Mouse (Mus musculus) hindbrain, embryonic 12.5 days (tissue): ENCODE measurements around the gene Ppard. TPM values are rescaled to one million over a fixed set of nuclear protein-coding genes. Genes with fewer than 3 reads are reported as not detected.
"Not testable (repeated sequence)": the region's sequence is repeated elsewhere in the genome, so short reads cannot be mapped to it uniquely, and the experiment has no call there.

Experiments used
- ATAC-seq: fragments of 200-750 bp; cut with Nextera tagmentation; 2 replicates; pipeline ENCODE4 v1.8.0; 2017; ENCODE audit warnings: moderate TSS enrichment; ENCODE audit not compliant: low FRiP score
- H3K27ac ChIP-seq: fragments of 300-500 bp; sonication (generic); 2 replicates; pipeline ENCODE4 v1.5.1; 2016; ENCODE audit warnings: mild to moderate bottlenecking
- H3K27me3 ChIP-seq: fragments of 300-500 bp; sonication (generic); 2 replicates; pipeline ENCODE4 v1.6.1; 2016; ENCODE audit warnings: mild to moderate bottlenecking
- H3K36me3 ChIP-seq: fragments of 300-500 bp; sonication (generic); 2 replicates; pipeline ENCODE4 v1.6.1; 2016; ENCODE audit warnings: mild to moderate bottlenecking
- H3K4me1 ChIP-seq: fragments of 300-500 bp; sonication (generic); 2 replicates; pipeline ENCODE4 v1.6.1; 2016
- H3K4me2 ChIP-seq: fragments of 300-500 bp; sonication (generic); replicated peaks from 2 replicates; pipeline ENCODE4 v1.6.1; 2016; ENCODE audit warnings: mild to moderate bottlenecking
- H3K4me3 ChIP-seq: fragments of 300-500 bp; sonication (generic); 2 replicates; pipeline ENCODE4 v1.5.1; 2016; ENCODE audit warnings: mild to moderate bottlenecking
- H3K9ac ChIP-seq: fragments of 300-500 bp; sonication (generic); 2 replicates; pipeline ENCODE4 v1.6.1; 2016; ENCODE audit warnings: mild to moderate bottlenecking, moderate library complexity
- H3K9me3 ChIP-seq: fragments of 300-500 bp; sonication (generic); replicated peaks from 2 replicates; pipeline ENCODE4 v1.6.1; 2016; ENCODE audit warnings: mild to moderate bottlenecking
- WGBS: fragments of 180-500 bp; shearing (Covaris S2); methylation state at CpG from one replicate; pipeline ENCODE4 v1.1.7; 2016; 5-methylcytosine and 5-hydroxymethylcytosine counted together
- polyA plus RNA-seq: library from polyadenylated mRNA; unstranded; fragments of >200 nt; fragmentation: Nextera tagmentation; extraction: Ambion mirVana; gene quantifications from 2 replicates; pipeline ENCODE4 v1.2.1, GENCODE M21; 2016

The Ppard gene
- polyA plus RNA-seq, 1 experiment from 2014 or later: 2.4 TPM

DNA sequence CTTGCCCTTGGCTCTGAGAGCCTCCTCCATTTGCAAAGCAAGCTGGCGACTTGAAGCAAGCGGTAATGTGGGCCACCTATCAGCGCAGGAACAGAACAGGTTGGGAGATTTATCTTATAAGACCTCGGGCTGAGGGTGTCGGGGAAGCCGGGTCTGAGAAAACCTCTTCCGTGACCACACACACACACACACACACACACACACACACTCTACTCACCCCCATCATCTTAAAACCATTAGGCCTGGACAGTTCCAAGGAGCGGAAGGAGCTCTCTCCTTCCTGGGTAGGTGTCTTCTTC lies 24.2 kb upstream of the Ppard start:
- Histone ChIP-seq H3K27me3 (no peaks in the 10 kb centered on the region), H3K27ac (no peak overlapping the region), H3K4me3 (no peak overlapping the region), H3K4me1 (peaks cover 13% of the 10 kb centered on the region), H3K9me3 (no peaks in the 10 kb centered on the region), H3K4me2 (peak overlapping the region; percentile 32), H3K9ac (no peak overlapping the region; the same call in 1 of the 2 replicates), H3K36me3 (peaks cover 12% of the 10 kb centered on the region)
- no peak for ATAC-seq
- WGBS: 88% methylated on average over 8 of the region's 8 CpGs

DNA sequence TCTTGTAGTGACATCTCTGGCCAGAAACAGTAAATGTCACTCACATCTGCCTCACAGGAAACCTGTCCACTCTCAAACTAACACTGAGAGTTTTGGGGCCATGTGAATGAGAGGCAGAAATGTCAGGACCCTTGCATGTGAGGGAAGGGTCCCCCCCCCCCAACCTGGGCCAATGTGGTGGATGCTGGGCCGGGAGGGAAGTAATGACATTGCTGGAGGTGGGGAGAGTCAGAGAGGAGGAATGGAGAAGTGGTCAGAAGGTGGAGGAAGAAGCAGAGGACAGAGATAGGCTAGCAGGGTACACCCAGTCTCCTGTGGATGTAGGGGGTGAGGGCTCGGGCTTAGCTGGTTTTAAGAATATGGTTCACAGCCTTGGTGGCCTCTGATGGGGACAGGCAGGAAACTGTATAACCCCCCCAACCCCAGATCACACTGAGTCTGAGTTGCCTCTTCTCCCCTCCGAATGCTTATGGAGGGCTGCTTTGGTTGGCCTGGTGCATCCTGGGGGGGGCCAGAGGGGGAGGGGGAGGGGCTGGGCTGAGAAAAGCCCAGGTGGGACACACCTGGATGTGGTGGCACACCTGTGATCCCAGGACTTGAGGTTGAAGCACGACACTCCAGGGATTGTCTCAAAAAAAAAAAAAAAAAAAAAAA lies 22.9 kb upstream of the Ppard start:
- Histone ChIP-seq H3K9ac (no peak overlapping the region), H3K9me3 (no peaks in the 10 kb centered on the region), H3K36me3 (peaks cover 8% of the 10 kb centered on the region; the same call in 1 of the 2 replicates), H3K27me3 (no peaks in the 10 kb centered on the region), H3K4me3 (no peak overlapping the region), H3K4me2 (no peak overlapping the region), H3K27ac (no peak overlapping the region), H3K4me1 (peaks cover 13% of the 10 kb centered on the region)
- WGBS: 64% methylated on average over 4 of the region's 4 CpGs
- no peak for ATAC-seq

DNA sequence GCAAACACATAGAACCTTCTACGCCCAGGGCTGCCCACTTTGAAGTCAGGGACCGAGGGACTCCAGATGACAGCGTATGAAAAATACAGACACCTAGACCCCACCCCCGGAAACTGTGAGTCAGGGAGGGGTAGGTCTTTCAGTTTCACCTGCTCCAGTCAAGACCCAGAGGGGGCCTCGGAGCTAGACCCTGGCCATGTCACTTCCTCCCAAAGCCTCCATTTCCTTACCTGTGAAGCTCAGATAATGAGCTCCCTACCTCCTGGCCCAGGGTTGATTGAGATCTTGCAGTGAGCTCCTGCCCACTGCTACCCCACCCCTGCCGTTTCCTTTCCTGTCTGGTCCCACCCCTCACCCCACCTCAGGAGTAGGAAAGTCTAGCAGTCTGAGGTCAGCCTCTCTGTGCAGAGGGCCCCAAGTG lies 20.6 kb upstream of the Ppard start:
- no peak overlapping the region for H3K4me3 ChIP-seq
- no peak overlapping the region for H3K27ac ChIP-seq

DNA sequence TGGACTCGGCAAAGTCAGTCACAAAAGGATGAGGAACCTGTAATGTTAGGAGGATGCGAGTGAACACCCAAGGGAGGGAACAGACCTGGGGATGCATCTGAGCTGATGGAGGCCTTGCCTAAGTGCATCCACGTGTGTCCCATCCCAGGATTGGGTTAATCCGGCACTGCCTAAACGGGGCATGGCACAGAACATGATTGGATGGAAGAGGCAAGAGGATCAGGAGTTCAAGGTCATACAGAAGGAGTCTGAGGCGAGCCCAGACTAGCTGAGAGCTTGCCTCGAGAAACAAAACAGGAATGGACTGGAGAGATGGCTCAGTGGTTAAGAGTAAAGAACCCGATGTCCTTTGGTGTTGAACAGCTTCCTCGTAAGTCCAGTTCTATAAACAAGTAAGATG lies 20.1 kb upstream of the Ppard start:
- Histone ChIP-seq H3K4me2 (no peak overlapping the region), H3K36me3 (no peaks in the 10 kb centered on the region), H3K9me3 (no peaks in the 10 kb centered on the region), H3K4me1 (peaks cover 8% of the 10 kb centered on the region), H3K4me3 (no peak overlapping the region), H3K27ac (no peak overlapping the region), H3K9ac (no peak overlapping the region), H3K27me3 (no peaks in the 10 kb centered on the region; the same call in none of the 2 replicates)
- whole genome bisulfite sequencing: 72% methylated on average over 9 of the region's 9 CpGs
- ATAC-seq: no peak

More for the DNA sequence above, 20.6 kb upstream of the Ppard start:
- 84% methylated on average over 6 of the region's 6 CpGs for WGBS
- Histone ChIP-seq H3K4me2 (no peak overlapping the region), H3K4me1 (peaks cover 12% of the 10 kb centered on the region), H3K27me3 (no peaks in the 10 kb centered on the region; the same call in none of the 2 replicates), H3K9ac (no peak overlapping the region), H3K9me3 (no peaks in the 10 kb centered on the region), H3K36me3 (no peaks in the 10 kb centered on the region)
- ATAC-seq: no peak

DNA sequence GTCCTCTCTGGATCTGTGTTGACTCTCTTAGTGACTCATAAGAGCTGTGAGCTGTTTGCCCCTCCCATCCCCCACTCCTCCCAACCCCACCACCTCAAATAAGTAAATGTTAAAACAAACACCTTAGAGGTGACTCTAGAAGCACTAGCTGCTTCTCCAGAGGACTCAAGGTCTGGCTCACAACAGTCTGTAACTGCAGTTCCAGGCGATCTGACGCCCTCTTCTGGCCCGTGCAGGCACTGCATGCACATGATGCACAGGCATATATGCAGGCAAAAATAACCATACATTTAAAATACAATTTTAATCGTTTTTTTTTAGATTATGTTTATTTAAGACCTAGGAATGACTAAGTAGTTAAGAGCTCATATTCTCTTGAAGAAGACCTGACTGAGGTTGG lies 19.3 kb upstream of the Ppard start:
- H3K27ac ChIP-seq: no peak overlapping the region
- H3K4me3 ChIP-seq: no peak overlapping the region
- no peak overlapping the region for H3K9ac ChIP-seq
- WGBS: 22% methylated on average over 4 of the region's 4 CpGs
- 0 out of 2 replicates have a peak, but pooled peaks cover 3% of the 10 kb centered on the region for H3K4me1 ChIP-seq
- H3K36me3 ChIP-seq: no peaks in the 10 kb centered on the region
- H3K27me3 ChIP-seq: no peaks in the 10 kb centered on the region; the same call in none of the 2 replicates
- no peak for ATAC-seq
- no peak overlapping the region for H3K4me2 ChIP-seq
- no peaks in the 10 kb centered on the region for H3K9me3 ChIP-seq

DNA sequence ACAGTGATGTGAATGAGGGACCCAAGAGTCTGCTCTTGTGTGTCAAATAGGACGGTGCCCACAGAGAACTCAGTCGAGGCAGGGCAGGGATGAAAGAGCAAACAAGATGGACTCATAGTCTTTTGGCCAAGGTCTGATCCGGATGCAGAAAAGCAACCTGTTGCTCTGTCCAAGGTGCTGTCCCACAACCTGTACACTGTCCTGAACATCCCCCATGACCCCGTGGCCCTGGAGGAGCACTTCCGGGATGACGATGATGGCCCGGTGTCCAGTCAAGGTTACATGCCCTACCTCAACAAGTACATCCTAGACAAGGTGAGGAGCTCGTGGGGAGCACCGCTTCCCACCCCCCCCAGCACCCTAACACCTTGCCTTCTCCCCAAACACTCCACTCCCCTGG lies 15.7 kb upstream of the Ppard start:
- Histone ChIP-seq H3K9ac (no peak overlapping the region), H3K4me2 (no peak overlapping the region), H3K36me3 (no peaks in the 10 kb centered on the region), H3K4me3 (no peak overlapping the region), H3K9me3 (no peaks in the 10 kb centered on the region), H3K27me3 (no peaks in the 10 kb centered on the region; the same call in none of the 2 replicates), H3K27ac (no peak overlapping the region), H3K4me1 (0 out of 2 replicates have a peak, but pooled peaks cover 4% of the 10 kb centered on the region)
- 92% methylated on average over 9 of the region's 9 CpGs for WGBS
- no peak for ATAC-seq

DNA sequence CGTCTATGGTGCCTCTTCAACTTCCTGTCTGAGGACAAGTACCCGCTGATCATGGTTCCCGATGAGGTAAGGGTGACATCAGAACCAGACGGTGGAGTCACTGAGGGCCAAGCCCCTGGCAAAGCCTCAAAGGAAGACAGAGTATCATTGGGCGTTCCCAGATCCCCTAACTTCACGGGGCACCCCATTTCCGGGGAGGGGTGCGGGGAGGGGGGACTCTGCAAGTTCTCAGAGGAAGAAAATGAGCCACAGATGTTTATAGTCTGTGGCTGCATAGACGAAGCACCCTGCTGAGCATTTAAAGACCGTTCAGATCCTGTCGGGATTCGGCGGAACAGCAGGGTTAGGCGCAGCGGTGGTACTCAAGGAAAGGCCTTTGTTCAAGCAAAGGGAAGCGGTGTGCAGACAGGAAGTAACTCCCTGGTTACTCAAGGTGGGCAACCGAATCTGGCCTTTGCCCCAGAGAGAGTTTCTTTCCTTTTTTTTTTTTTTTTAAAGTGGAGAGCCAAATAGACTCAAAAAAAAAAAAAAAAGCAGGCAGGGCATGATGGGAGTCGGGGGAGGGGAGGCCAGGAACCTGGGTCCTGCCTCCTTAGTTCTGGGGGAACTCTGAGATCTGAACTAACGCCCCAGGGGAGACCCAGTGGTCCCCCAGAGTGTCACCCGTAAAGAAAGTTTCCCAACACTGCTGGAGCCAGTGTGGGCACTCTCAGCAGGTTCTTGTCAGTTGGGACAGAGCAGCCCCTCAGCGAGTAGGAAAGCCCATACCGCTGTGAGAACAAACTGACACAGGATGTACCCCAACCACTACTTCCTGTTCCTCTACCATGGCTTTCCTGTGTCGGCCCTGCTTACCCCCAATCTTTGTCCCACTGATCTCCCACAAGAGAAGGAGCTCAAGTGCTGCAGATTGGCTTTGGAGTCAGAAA lies 14.5 kb upstream of the Ppard start:
- no peaks in the 10 kb centered on the region for H3K9me3 ChIP-seq
- H3K36me3 ChIP-seq: no peaks in the 10 kb centered on the region
- no peak overlapping the region for H3K4me3 ChIP-seq
- no peak overlapping the region for H3K27ac ChIP-seq
- WGBS: 27% methylated on average over 23 of the region's 23 CpGs
- H3K9ac ChIP-seq: no peak overlapping the region
- H3K4me2 ChIP-seq: no peak overlapping the region; the same call in 1 of the 2 replicates
- peaks cover 7% of the 10 kb centered on the region for H3K4me1 ChIP-seq
- no peaks in the 10 kb centered on the region; the same call in none of the 2 replicates for H3K27me3 ChIP-seq
- no peak for ATAC-seq

DNA sequence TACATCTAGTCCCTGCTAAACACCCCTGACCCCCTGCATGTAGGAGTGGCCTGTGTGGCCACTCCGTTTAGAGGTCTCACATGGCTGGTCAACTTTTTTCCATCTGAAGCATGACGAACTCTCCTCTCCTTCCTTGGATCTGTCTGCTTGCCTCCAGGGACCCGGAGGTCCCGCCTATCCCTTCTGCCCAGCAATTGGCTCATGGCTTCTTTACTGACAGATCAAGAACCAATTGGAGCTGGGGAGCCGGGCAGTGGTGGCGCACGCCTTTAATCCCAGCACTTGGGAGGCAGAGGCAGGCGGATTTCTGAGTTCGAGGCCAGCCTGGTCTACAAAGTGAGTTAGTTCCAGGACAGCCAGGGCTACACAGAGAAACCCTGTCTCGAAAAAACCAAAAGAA lies 10.0 kb upstream of the Ppard start:
- 93% methylated on average over 10 of the region's 10 CpGs for WGBS
- not testable (repeated sequence) for H3K9ac ChIP-seq, H3K27ac ChIP-seq, H3K4me2 ChIP-seq, H3K27me3 ChIP-seq, H3K36me3 ChIP-seq, H3K4me3 ChIP-seq, H3K9me3 ChIP-seq, ATAC-seq
- H3K4me1 ChIP-seq: peaks cover 21% of the 10 kb centered on the region

DNA sequence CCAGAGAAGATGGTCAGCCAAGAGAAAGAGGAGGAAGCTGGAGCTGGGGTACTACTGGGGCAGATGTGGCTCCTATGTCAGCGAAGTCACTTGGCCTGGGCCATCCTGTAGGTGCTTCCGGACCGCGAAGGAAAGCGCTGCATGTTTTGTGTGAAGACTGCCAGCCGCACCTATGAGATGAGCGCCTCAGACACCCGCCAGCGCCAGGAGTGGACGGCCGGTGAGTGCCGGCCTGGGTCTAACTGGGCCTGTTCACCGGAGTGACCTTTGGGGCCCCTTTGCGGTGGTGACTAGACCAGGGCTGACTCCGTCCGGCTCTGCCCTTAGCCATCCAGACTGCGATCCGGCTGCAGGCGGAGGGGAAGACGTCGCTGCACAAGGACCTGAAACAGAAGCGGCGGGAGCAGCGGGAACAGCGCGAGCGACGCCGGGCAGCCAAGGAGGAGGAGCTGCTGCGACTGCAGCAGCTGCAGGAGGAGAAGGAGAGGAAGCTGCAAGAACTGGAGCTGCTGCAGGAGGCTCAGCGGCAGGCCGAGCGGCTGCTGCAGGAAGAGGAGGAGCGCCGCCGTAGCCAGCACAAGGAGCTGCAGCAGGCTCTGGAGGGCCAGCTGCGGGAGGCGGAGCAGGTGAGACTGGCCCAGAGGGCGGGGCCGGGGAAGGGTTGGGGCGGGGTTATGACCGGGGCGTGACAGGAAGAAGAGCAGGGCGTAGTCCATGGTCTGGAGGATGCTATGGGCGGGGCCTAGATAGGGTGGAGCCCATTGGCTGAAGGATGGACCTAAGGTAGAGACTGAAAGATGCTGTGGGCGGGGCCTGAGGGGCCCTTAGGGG lies 8.7 kb upstream of the Ppard start:
- H3K4me3 ChIP-seq: peak overlapping the region; percentile 43
- WGBS: under 1% methylated on average over 46 of the region's 46 CpGs
- H3K27ac ChIP-seq: peak overlapping the region; percentile 75

DNA sequence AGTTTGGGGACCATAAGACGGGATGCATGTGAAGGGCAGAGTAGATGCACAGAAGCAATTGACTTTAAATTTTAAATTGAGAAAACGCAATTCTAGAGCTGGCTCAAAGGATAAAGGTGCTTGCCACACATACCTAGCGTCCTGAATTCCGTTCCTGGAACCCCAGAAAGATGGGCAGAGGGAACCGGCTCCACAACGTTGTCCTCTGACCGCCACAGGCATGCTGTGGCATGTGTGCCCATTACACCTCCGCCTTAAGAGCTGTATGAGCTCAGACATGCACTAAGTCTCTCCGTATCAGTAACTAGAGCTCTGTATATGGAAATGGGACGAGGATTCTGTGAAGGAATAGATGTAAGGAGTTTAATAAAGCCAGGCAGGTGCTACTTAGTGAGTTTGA lies 7.9 kb upstream of the Ppard start:
- Histone ChIP-seq H3K4me1 (peaks cover 17% of the 10 kb centered on the region), H3K9me3 (no peaks in the 10 kb centered on the region), H3K4me3 (no peak overlapping the region), H3K36me3 (no peaks in the 10 kb centered on the region), H3K27me3 (no peaks in the 10 kb centered on the region), H3K9ac (no peak overlapping the region), H3K27ac (no peak overlapping the region; the same call in 1 of the 2 replicates), H3K4me2 (no peak overlapping the region)
- WGBS: 87% methylated on average over 10 of the region's 10 CpGs
- no peak for ATAC-seq

More for the DNA sequence above, 8.7 kb upstream of the Ppard start:
- peaks cover 17% of the 10 kb centered on the region for H3K4me1 ChIP-seq
- H3K9ac ChIP-seq: peak overlapping the region; percentile 70
- H3K36me3 ChIP-seq: no peaks in the 10 kb centered on the region
- no peaks in the 10 kb centered on the region for H3K9me3 ChIP-seq
- ATAC-seq: peak; percentile 86
- H3K4me2 ChIP-seq: peak overlapping the region; percentile 78
- H3K27me3 ChIP-seq: no peaks in the 10 kb centered on the region

DNA sequence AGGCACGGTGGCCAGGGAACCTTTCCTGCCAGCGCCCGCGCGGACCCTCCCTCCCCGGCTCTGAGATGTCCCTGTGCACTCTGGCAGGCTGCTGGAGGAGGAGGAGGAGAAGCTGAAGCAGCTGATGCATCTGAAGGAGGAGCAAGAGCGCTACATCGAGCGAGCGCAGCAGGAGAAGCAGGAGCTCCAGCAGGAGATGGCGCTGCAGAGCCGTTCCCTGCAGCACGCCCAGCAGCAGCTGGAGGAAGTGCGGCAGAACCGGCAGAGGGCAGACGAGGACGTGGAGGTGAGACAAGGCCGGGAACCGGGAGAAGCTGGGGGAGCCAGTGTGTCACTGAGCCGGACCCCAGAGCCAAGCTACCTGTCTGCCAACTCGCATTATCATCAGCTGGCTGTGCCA lies 6.5 kb upstream of the Ppard start:
- Histone ChIP-seq H3K27me3 (no peaks in the 10 kb centered on the region), H3K4me3 (peak overlapping the region; percentile 35), H3K36me3 (no peaks in the 10 kb centered on the region), H3K9me3 (no peaks in the 10 kb centered on the region), H3K4me2 (peak overlapping the region; percentile 67), H3K9ac (peak overlapping the region; percentile 54), H3K27ac (peak overlapping the region; percentile 68; the same call in 1 of the 2 replicates), H3K4me1 (peaks cover 17% of the 10 kb centered on the region)
- ATAC-seq: peak; percentile 47
- WGBS: under 1% methylated on average over 21 of the region's 21 CpGs

DNA sequence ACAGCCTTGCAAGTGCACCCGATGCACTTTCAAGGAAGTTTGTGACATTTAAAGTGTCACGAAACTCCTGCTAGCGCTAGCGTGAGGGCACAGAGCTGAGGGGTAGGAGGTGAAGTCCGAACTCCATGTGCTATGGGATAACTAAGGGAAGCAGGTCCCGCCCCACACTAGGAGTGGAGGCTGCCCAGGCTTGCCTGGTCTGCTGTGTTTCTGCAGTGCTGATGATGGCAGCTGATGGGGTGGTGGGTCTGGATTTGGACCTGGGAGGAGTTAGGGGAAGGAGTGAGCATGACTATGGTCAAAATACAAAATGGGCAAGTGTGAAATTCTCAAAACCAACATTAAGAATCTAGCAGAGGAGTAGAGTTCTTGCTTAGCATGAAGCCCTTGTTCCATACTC lies 2.0 kb upstream of the Ppard start:
- no peak overlapping the region for H3K4me3 ChIP-seq
- H3K36me3 ChIP-seq: no peaks in the 10 kb centered on the region
- H3K27ac ChIP-seq: no peak overlapping the region
- 88% methylated on average over 6 of the region's 6 CpGs for WGBS
- H3K27me3 ChIP-seq: no peaks in the 10 kb centered on the region
- peaks cover 17% of the 10 kb centered on the region for H3K4me1 ChIP-seq
- ATAC-seq: no peak
- no peaks in the 10 kb centered on the region for H3K9me3 ChIP-seq
- no peak overlapping the region for H3K4me2 ChIP-seq
- H3K9ac ChIP-seq: no peak overlapping the region; the same call in 1 of the 2 replicates
